Mouse (Mus musculus): ENCODE measurements around the gene Mex3b. TPM values are rescaled to one million over a fixed set of nuclear protein-coding genes. Genes with fewer than 3 reads are reported as not detected.

Mex3b gene
- polyA plus RNA-seq, 1 experiment from 2014 or later, result 35.0 TPM

DNA sequence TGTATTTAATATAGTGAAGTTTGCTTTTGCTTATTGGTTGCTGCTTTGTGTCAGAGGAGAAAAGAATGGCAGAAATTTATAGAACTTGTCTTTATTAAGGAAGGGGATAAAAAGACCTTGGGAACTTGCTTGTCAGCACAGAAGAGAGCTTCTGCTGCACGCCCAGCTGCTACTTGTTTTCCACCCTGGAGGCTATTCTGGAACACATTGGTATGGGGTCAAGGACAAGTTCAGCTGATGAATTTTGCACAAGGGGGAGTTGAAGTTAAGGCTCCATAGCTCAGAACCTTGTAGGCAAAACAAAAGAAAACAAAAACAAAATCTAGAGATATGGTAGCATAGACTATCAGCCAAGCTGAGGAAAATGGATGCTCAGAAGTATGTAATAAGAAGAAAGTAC lies 39.9 kb downstream of the Mex3b start:
- 72% methylated on average over 1 of the region's 1 CpGs for WGBS
- Histone ChIP-seq H3K4me1 (replicated peaks; ENCODE audit: control insufficient read depth, insufficient read depth, low read length) (no peaks in the 10 kb centered on the region), H3K27me3 (ENCODE audit: control insufficient read depth, insufficient read depth, low read length) (no peaks in the 10 kb centered on the region), H3K9me3 (ENCODE audit: control insufficient read depth, low read length) (no peaks in the 10 kb centered on the region), H3K4me3 (replicated peaks; ENCODE audit: low read length) (no peak overlapping the region), H3K27ac (no peak overlapping the region), H3K4me2 (replicated peaks) (no peak overlapping the region), H3K9ac (no peak overlapping the region), H3K36me3 (replicated peaks; ENCODE audit: control insufficient read depth, insufficient read depth) (no peaks in the 10 kb centered on the region)
- no peak for DNase-seq (ENCODE audit: low spot score)
- ATAC-seq (ENCODE audit: low FRiP score), result no peak

DNA sequence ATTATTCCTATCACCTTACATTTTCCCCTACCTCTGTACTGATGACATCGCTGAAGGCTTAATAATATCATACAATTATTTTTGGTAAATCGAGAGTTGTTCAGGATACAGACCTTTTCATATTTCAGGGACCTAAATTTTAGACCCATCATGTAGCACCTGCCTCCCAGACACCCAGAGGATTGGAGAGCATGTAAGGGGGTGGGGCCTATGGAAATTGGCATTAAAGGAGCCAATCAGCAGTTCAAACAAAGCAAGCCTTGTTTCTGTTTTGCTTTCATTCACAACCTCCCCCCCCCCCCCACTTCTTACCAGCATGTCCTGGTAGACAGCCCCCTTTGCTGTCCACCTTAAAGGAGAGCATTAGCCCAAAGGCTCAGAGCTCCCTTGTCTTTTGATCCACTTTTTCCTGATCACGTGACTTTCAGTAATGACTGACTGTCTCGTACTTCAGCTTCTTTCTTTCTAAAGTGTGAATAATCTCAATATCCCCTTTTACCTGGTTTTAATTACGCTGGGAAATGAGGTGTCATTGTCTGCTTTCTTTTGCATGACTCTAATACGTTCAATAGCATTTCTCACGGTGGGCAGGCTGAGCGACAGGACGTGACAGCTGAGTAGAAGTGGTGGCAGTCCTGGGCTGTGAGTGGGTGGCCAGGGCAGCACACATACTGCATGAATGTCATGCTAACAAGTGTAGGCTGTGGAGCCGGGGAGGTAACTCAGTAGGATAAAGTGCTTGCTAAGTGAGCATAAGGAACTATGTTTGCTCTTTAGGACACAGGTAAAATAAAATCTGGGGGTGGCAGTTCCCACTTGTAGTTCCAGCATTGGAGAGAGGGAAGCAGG lies 43.6 kb downstream of the Mex3b start:
- DNase-seq (ENCODE audit: low spot score), result no peak
- Histone ChIP-seq H3K4me1 (replicated peaks; ENCODE audit: control insufficient read depth, insufficient read depth, low read length) (no peaks in the 10 kb centered on the region), H3K27ac (no peak overlapping the region)

DNA sequence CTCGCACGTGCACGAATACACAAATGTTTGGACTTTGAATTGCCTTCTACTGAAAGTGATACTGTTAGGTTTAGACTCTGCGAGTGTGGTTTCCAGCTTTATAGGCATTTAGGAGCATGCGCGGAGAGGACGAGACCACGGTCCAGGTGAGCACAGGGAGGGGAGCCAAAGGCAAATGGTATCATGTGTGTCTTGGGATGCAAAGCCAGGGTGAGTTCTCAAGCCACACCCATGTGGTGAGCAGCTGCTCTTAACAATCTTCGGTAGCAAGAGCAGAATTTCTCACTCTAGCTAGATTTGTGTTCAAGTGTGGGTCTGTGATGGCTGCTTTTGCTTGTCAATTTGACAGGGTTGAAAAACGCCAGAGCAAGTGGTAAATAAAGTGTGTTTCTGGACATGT lies 44.4 kb downstream of the Mex3b start:
- Histone ChIP-seq H3K36me3 (replicated peaks; ENCODE audit: control insufficient read depth, insufficient read depth) (no peaks in the 10 kb centered on the region), H3K4me2 (replicated peaks) (no peak overlapping the region), H3K27me3 (ENCODE audit: control insufficient read depth, insufficient read depth, low read length) (no peaks in the 10 kb centered on the region), H3K4me3 (replicated peaks; ENCODE audit: low read length) (no peak overlapping the region), H3K4me1 (replicated peaks; ENCODE audit: control insufficient read depth, insufficient read depth, low read length) (no peaks in the 10 kb centered on the region), H3K9ac (no peak overlapping the region), H3K27ac (no peak overlapping the region), H3K9me3 (ENCODE audit: control insufficient read depth, low read length) (no peaks in the 10 kb centered on the region)
- DNase-seq (ENCODE audit: low spot score) (no peak), ATAC-seq (ENCODE audit: low FRiP score) (no peak)
- 94% methylated on average over 10 of the region's 10 CpGs for WGBS

More for the DNA sequence above, 43.6 kb downstream of the Mex3b start:
- no peak overlapping the region for H3K9ac ChIP-seq
- H3K36me3 ChIP-seq (replicated peaks; ENCODE audit: control insufficient read depth, insufficient read depth), result no peaks in the 10 kb centered on the region
- no peaks in the 10 kb centered on the region for H3K9me3 ChIP-seq (ENCODE audit: control insufficient read depth, low read length)
- no peak overlapping the region for H3K4me2 ChIP-seq (replicated peaks)
- no peaks in the 10 kb centered on the region for H3K27me3 ChIP-seq (ENCODE audit: control insufficient read depth, insufficient read depth, low read length)
- no peak for ATAC-seq (ENCODE audit: low FRiP score)
- H3K4me3 ChIP-seq (replicated peaks; ENCODE audit: low read length), result no peak overlapping the region
- 63% methylated on average over 10 of the region's 10 CpGs for WGBS

DNA sequence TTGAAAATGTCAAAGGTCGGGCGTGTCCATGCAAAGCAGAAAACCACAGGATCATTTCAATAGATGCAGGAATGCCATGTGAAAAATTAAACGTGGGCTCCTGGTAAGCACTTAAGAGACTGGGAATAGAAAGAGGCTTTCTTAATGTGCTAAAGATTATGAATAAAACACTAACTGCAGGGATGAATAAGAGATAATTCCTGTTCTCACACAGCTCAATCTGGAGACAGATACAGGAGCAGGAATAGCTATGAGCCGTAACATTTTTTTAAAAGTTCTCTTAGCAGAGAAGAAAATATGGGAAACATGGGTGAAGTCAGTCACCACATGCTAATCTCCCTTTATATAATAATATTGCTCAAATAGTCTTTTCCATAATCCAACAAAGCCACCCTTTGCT lies 47.2 kb downstream of the Mex3b start:
- WGBS, result 81% methylated on average over 4 of the region's 4 CpGs
- Histone ChIP-seq H3K4me3 (replicated peaks; ENCODE audit: low read length) (no peak overlapping the region), H3K36me3 (replicated peaks; ENCODE audit: control insufficient read depth, insufficient read depth) (no peaks in the 10 kb centered on the region), H3K27ac (no peak overlapping the region), H3K27me3 (ENCODE audit: control insufficient read depth, insufficient read depth, low read length) (no peaks in the 10 kb centered on the region), H3K9me3 (ENCODE audit: control insufficient read depth, low read length) (0 out of 2 replicates have a peak, but pooled peaks cover 3% of the 10 kb centered on the region), H3K9ac (no peak overlapping the region), H3K4me2 (replicated peaks) (no peak overlapping the region), H3K4me1 (replicated peaks; ENCODE audit: control insufficient read depth, insufficient read depth, low read length) (no peaks in the 10 kb centered on the region)
- no peak for ATAC-seq (ENCODE audit: low FRiP score)
- DNase-seq (ENCODE audit: low spot score), result no peak

Other genes with a start within 250 kb of the Mex3b start
- gene Saxo2, start 218.8 kb upstream of the Mex3b start, polyA plus RNA-seq (2014; fragmentation: Nextera tagmentation; extraction: Ambion mirVana), result 33.9 and 34.5 TPM in 2 replicates
- gene Efl1, start 218.7 kb upstream of the Mex3b start, polyA plus RNA-seq (2014; fragmentation: Nextera tagmentation; extraction: Ambion mirVana), result 22.4 and 23.2 TPM in 2 replicates